Mouse (Mus musculus): ENCODE measurements around the gene Hist1h3h.

GRCm38 (mm10) chr13:21749387-21750158 is 32.1 kb downstream of the Hist1h3h start:
- TF ChIP-seq CTCF (IDR thresholded peaks at IDR 0.05; ENCODE audit: borderline replicate concordance, insufficient read depth, low read depth, low read length) (no peak), POLR2A (IDR thresholded peaks at IDR 0.05; ENCODE audit: borderline replicate concordance, insufficient read depth, low read length) (no peak)
